Mouse (Mus musculus) MEL (cell line): ENCODE measurements around the gene Wls. TPM values are rescaled to one million over a fixed set of nuclear protein-coding genes. Genes with fewer than 3 reads are reported as not detected.

Source experiments
- DNase-seq: peaks from one replicate; pipeline ENCODE4 v3.0.0; 2011; ENCODE audit warnings: low read depth, low spot score
- H3K27ac ChIP-seq: 2 replicates; pipeline ENCODE4 v1.5.1; 2012; ENCODE audit warnings: low read depth, mild to moderate bottlenecking, control low read depth, low read length, moderate library complexity; ENCODE audit not compliant: control insufficient read depth
- H3K27me3 ChIP-seq, 2 experiments: fragments of 150-350 bp in 1 of 2; sonication (generic) in 1 of 2; 2 replicates each; pipeline ENCODE4 v1.6.1; 2012; ENCODE audit warnings: low read length in 2 of 2, mild to moderate bottlenecking in 2 of 2, improper control_type of control experiment in 1 of 2, moderate library complexity in 1 of 2; ENCODE audit not compliant: insufficient read depth in 2 of 2, control insufficient read depth in 1 of 2
- H3K36me3 ChIP-seq, 2 experiments: 2 replicates each; pipeline ENCODE4 v1.6.1; 2012 to 2014; ENCODE audit warnings: low read length in 2 of 2, improper control_type of control experiment in 1 of 2, inconsistent platforms in 1 of 2, mild to moderate bottlenecking in 1 of 2; ENCODE audit not compliant: insufficient read depth in 2 of 2, control insufficient read depth in 1 of 2
- H3K4me1 ChIP-seq, 2 experiments: fragments of 150-350 bp in 1 of 2; sonication (generic) in 1 of 2; 2 replicates each; pipeline ENCODE4 v1.6.1; 2012; ENCODE audit warnings: low read length in 2 of 2, improper control_type of control experiment in 1 of 2, mild to moderate bottlenecking in 1 of 2; ENCODE audit not compliant: insufficient read depth in 2 of 2, control insufficient read depth in 1 of 2
- H3K4me3 ChIP-seq, 2 experiments: fragments of 150-350 bp in 1 of 2; sonication (generic) in 1 of 2; 2 replicates each; pipeline ENCODE4 v1.5.1; 2012; ENCODE audit warnings: low read depth in 2 of 2, low read length in 2 of 2, mild to moderate bottlenecking in 2 of 2, moderate library complexity in 2 of 2, control low read depth in 1 of 2, improper control_type of control experiment in 1 of 2; ENCODE audit not compliant: control insufficient read depth in 1 of 2, insufficient read depth in 1 of 2
- H3K79me2 ChIP-seq: 2 replicates; pipeline ENCODE4 v1.6.1; 2012; ENCODE audit warnings: mild to moderate bottlenecking, low read length, moderate library complexity; ENCODE audit not compliant: control insufficient read depth, poor library complexity, insufficient read depth
- H3K9ac ChIP-seq: 2 replicates; pipeline ENCODE4 v1.6.1; 2012; ENCODE audit warnings: low read depth, mild to moderate bottlenecking, control low read depth, low read length, moderate library complexity; ENCODE audit not compliant: control insufficient read depth, poor library complexity, severe bottlenecking
- H3K9me3 ChIP-seq: fragments of 150-350 bp; sonication (generic); replicated peaks from 2 replicates; pipeline ENCODE4 v1.6.1; 2012; ENCODE audit warnings: mild to moderate bottlenecking, low read length, improper control_type of control experiment, moderate library complexity; ENCODE audit not compliant: insufficient read depth
- BHLHE40 ChIP-seq: IDR thresholded peaks from 2 replicates; pipeline ENCODE4 v1.6.1; 2012; ENCODE audit warnings: low read depth, mild to moderate bottlenecking, inconsistent platforms, low read length, improper control_type of control experiment, borderline replicate concordance
- CHD1 ChIP-seq: IDR thresholded peaks from 2 replicates; pipeline ENCODE4 v1.6.1; 2012; ENCODE audit warnings: low read depth, mild to moderate bottlenecking, inconsistent platforms, low read length, improper control_type of control experiment
- E2F4 ChIP-seq: IDR thresholded peaks from 2 replicates; pipeline ENCODE4 v1.6.1; 2011; ENCODE audit warnings: low read depth, low read length, improper control_type of control experiment, borderline replicate concordance
- ELF1 ChIP-seq: IDR thresholded peaks from 2 replicates; pipeline ENCODE4 v1.6.1; 2014; ENCODE audit warnings: low read depth, mild to moderate bottlenecking, inconsistent platforms, low read length, improper control_type of control experiment, moderate library complexity
- EP300 ChIP-seq, 2 experiments: IDR thresholded peaks; 2 replicates each; pipeline ENCODE4 v1.6.1; 2011; ENCODE audit warnings: improper control_type of control experiment in 2 of 2, low read length in 2 of 2, low read depth in 1 of 2, mild to moderate bottlenecking in 1 of 2
- HCFC1 ChIP-seq: IDR thresholded peaks from 2 replicates; pipeline ENCODE4 v1.6.1; 2012; ENCODE audit warnings: low read depth, mild to moderate bottlenecking, inconsistent platforms, low read length, improper control_type of control experiment, moderate library complexity
- JUND ChIP-seq: IDR thresholded peaks from 2 replicates; pipeline ENCODE4 v1.6.1; 2011; ENCODE audit warnings: low read depth, mild to moderate bottlenecking, improper control_type of control experiment, low read length
- KAT2A ChIP-seq: conservative IDR thresholded peaks from 2 replicates; pipeline ENCODE4 v1.6.1; 2012; ENCODE audit warnings: low read depth, low read length, improper control_type of control experiment, inconsistent platforms
- MAZ ChIP-seq: IDR thresholded peaks from 2 replicates; pipeline ENCODE4 v1.6.1; 2012; ENCODE audit warnings: low read depth, mild to moderate bottlenecking, inconsistent platforms, low read length, improper control_type of control experiment
- MXI1 ChIP-seq: IDR thresholded peaks from 2 replicates; pipeline ENCODE4 v1.6.1; 2011; ENCODE audit warnings: mild to moderate bottlenecking, low read depth, low read length, improper control_type of control experiment
- NELFE ChIP-seq: IDR thresholded peaks from 2 replicates; pipeline ENCODE4 v1.6.1; 2011; ENCODE audit warnings: low read depth, low read length, improper control_type of control experiment
- NRF1 ChIP-seq: IDR thresholded peaks from 2 replicates; pipeline ENCODE4 v1.6.1; 2014; ENCODE audit warnings: low read depth, mild to moderate bottlenecking, inconsistent platforms, low read length, improper control_type of control experiment, moderate library complexity; ENCODE audit not compliant: poor library complexity, insufficient read depth, severe bottlenecking
- POLR2A ChIP-seq, 2 experiments: IDR thresholded peaks; 2 replicates each; pipeline ENCODE4 v1.6.1; 2011 to 2012; ENCODE audit warnings: low read length in 2 of 2, mild to moderate bottlenecking in 2 of 2, control low read depth in 1 of 2, improper control_type of control experiment in 1 of 2, low read depth in 1 of 2, moderate library complexity in 1 of 2; ENCODE audit not compliant: control insufficient read depth in 1 of 2, insufficient read depth in 1 of 2, poor library complexity in 1 of 2
- POLR2AphosphoS2 ChIP-seq: IDR thresholded peaks from 2 replicates; pipeline ENCODE4 v1.6.1; 2011; ENCODE audit warnings: low read length, improper control_type of control experiment
- RAD21 ChIP-seq: IDR thresholded peaks from 2 replicates; pipeline ENCODE4 v1.6.1; 2011; ENCODE audit warnings: mild to moderate bottlenecking, low read depth, low read length, improper control_type of control experiment
- SMC3 ChIP-seq: IDR thresholded peaks from 2 replicates; pipeline ENCODE4 v1.6.1; 2011; ENCODE audit warnings: low read depth, low read length, improper control_type of control experiment
- TCF12 ChIP-seq: IDR thresholded peaks from 2 replicates; pipeline ENCODE4 v1.6.1; 2014; ENCODE audit warnings: low read depth, mild to moderate bottlenecking, inconsistent platforms, low read length, improper control_type of control experiment, moderate library complexity
- UBTF ChIP-seq: IDR thresholded peaks from 2 replicates; pipeline ENCODE4 v1.6.1; 2012; ENCODE audit warnings: low read depth, mild to moderate bottlenecking, inconsistent platforms, low read length, improper control_type of control experiment, moderate library complexity, borderline replicate concordance; ENCODE audit not compliant: insufficient read depth
- USF1 ChIP-seq: IDR thresholded peaks from 2 replicates; pipeline ENCODE4 v1.6.1; 2014; ENCODE audit warnings: low read depth, mild to moderate bottlenecking, inconsistent platforms, low read length, improper control_type of control experiment, moderate library complexity
- ZMIZ1 ChIP-seq: IDR thresholded peaks from 2 replicates; pipeline ENCODE4 v1.6.1; 2012; ENCODE audit warnings: low read depth, mild to moderate bottlenecking, inconsistent platforms, low read length, improper control_type of control experiment, moderate library complexity
- polyA plus RNA-seq, 2 experiments: library from polyadenylated mRNA; stranded (reverse) in 1 of 2; unstranded in 1 of 2; fragments of >175 nt in 1 of 2; fragments of >200 nt in 1 of 2; gene quantifications; 2 replicates each; pipeline versions ENCODE4 v1.2.1 to v1.2.4; 2012; ENCODE audit warnings: low replicate concordance in 2 of 2, low read depth in 1 of 2; ENCODE audit not compliant: insufficient read length in 2 of 2, insufficient read depth in 1 of 2, missing spikeins in 1 of 2
- total RNA-seq: library from RNA; depleted of rRNA; stranded (reverse); fragments of 300-350 nt; gene quantifications from 2 replicates; pipeline ENCODE4 v1.2.3, GENCODE M21; 2012; rRNA removed

The Wls gene
- total RNA-seq (not detected in 2 replicates), polyA plus RNA-seq (not detected)

- TF ChIP-seq MAZ (no peak), POLR2AphosphoS2 (no peak), ZMIZ1 (no peak), TCF12 (no peak), USF1 (no peak), NELFE (no peak), CHD1 (no peak), POLR2A (IDR thresholded peaks at IDR 0.05; ENCODE audit: control insufficient read depth in 1 of 2, insufficient read depth in 1 of 2, low read depth in 1 of 2, low read length in 2 of 2, poor library complexity in 1 of 2) (no peak), NRF1 (no peak), HCFC1 (no peak)
- Histone ChIP-seq H3K79me2 (no peaks in the 10 kb centered on the region), H3K27ac (no peak within 1 kb of the TSS), H3K4me1 (no peaks in the 10 kb centered on the region), H3K36me3 (no peaks in the 10 kb centered on the region), H3K9me3 (no peaks in the 10 kb centered on the region), H3K9ac (no peak within 1 kb of the TSS), H3K27me3 (no peaks in the 10 kb centered on the region), H3K4me3 (no peak within 1 kb of the TSS)
- DNase-seq: no peak
Observed at GRCm38 (mm10) chr3:159839481-159839880, at the start of gene Wls. Gene Wls (plus strand): TSS chr3:159839672.

- TF ChIP-seq EP300 (IDR thresholded peaks at IDR 0.05; ENCODE audit: low read depth in 1 of 2, low read length in 2 of 2): no peak
- no peak for TF ChIP-seq UBTF
- no peak for TF ChIP-seq E2F4
- TF ChIP-seq SMC3: no peak
- no peak for TF ChIP-seq BHLHE40
- TF ChIP-seq USF1: no peak
- no peak for TF ChIP-seq TCF12
- no peak for TF ChIP-seq POLR2A (IDR thresholded peaks at IDR 0.05; ENCODE audit: control insufficient read depth in 1 of 2, insufficient read depth in 1 of 2, low read depth in 1 of 2, low read length in 2 of 2, poor library complexity in 1 of 2)
- TF ChIP-seq KAT2A: no peak
- no peak for TF ChIP-seq JUND
- no peak for TF ChIP-seq ELF1
- no peak for TF ChIP-seq MXI1
- TF ChIP-seq RAD21: no peak
- TF ChIP-seq POLR2AphosphoS2: no peak
Observed at GRCm38 (mm10) chr3:159789781-159790180, 49.7 kb upstream of the Wls start.

More at GRCm38 (mm10) chr3:159789781-159790180, 49.7 kb upstream of the Wls start:
- no peak overlapping the region for H3K4me3 ChIP-seq
- H3K27ac ChIP-seq: no peak overlapping the region
- no peak overlapping the region for H3K9ac ChIP-seq
- H3K36me3 ChIP-seq: no peaks in the 10 kb centered on the region
- no peaks in the 10 kb centered on the region for H3K27me3 ChIP-seq
- DNase-seq: no peak
- no peaks in the 10 kb centered on the region for H3K79me2 ChIP-seq
- H3K4me1 ChIP-seq: no peaks in the 10 kb centered on the region
- H3K9me3 ChIP-seq: no peaks in the 10 kb centered on the region
